Mouse (Mus musculus): ENCODE measurements around the gene Cyp2c37.
"Not testable (repeated sequence)": the region's sequence is repeated elsewhere in the genome, so short reads cannot be mapped to it uniquely, and the experiment has no call there.

Cyp2c37 gene

DNA sequence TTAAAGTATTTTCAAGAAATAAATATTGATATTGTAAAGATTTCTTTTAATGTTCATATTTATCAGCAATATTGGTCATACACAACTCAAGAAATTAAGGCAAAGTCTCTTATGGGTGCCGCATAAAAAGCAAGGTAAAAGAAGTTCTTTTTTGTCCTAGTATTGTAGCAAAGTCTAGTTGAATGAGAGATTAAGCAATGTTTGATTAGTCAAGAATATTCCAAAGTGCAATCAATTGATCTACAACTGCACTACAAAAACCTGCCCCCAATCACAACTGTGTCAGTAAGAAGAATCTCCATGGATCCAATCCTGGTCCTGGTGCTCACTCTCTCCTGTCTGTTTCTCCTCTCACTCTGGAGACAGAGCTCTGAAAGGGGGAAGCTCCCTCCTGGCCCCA is at the start of gene Cyp2c37:
TSS of gene Cyp2c37 (plus strand) at position 285 of the 400 bp plus-strand sequence.
- not testable (repeated sequence) for DNase-seq

DNA sequence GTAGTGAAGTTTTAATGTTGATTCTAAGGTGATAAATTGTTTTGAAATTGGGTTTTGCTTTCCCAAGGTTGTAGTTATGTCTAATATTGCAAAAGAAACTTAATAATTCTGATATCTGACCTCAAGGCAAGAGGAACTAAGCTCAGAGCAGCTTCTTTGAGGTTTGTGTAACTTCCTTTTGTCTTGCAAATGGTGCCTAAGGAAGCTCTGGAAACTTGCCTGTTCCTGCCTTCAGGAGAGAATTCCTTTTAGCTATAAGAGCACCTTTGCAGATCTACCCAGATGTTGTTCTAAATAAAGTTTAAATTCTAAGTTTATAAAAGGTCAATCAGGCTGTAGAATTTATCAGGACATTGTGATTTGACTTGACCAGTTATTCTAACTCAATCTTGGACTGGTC is 31.4 kb upstream of the Cyp2c37 start:
- DNase-seq = not testable (repeated sequence)

DNA sequence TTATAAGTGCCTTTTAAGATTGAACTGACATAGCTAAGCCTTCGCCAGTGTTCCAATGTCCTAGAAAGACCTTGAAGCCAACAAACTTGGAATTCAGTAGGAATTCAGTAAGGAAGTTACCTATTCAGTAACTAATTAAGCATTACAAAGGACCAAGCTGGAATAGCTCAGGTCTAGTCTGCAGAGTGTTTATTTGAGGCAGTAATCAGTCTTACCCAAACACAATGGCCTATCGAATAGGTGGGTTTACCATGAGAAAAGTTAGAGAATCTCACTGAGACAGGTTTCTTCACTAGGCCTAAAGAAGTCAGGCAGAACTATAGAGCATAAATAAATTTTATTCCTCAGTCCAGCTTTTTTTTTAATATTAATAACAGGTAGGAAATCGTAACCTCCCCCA is 21.1 kb upstream of the Cyp2c37 start:
- not testable (repeated sequence) for DNase-seq

DNA sequence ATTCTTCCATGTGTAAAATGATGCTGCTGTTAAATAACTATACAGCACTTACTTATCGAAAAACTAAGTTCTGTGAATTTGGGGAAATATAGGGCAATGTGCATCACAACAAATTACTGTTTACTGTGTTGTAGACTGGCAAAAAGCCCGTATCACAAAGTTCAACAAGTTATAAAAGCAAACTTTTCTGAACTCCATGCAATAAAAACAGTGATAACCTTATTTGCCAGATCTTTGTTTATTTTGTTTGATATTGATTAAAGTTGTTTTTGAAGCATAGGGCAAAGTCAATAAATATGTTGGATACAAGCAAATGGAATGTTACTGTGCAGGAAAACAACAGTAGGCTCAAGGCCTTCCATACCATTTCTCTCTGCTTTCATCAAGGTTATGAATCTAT is 2.8 kb upstream of the Cyp2c37 start:
- no peak for DNase-seq
